ENCODE assay signal across 8 mouse cellular contexts in genomic region chr5:122054130-122054843, GRCm38 (mm10). TPM values are rescaled to one million over a fixed set of nuclear protein-coding genes. Genes with fewer than 3 reads are reported as not detected.
DNase-seq lines count a peak whose midpoint lies in the region; ATAC-seq lines count a peak whose summit lies in the region.

No protein-coding gene starts in this region.

- H3K9me3 ChIP-seq in forebrain, embryonic 13.5 days (replicated peaks), result peaks cover 7% of the 10 kb centered on the region; the same call in 1 of the 2 replicates
- 0 out of 2 replicates have a peak, but pooled peaks cover 4% of the 10 kb centered on the region for H3K9me3 ChIP-seq in hindbrain, embryonic 14.5 days (ENCODE audit: control insufficient read depth, low read length)

- peaks cover 36% of the 10 kb centered on the region for H3K4me1 ChIP-seq in forebrain, embryonic 13.5 days
- H3K4me1 ChIP-seq in hindbrain, embryonic 14.5 days (replicated peaks; ENCODE audit: control insufficient read depth, insufficient read depth, low read length), result peaks cover 27% of the 10 kb centered on the region

- H3K4me3 ChIP-seq in forebrain, embryonic 13.5 days, result no peak overlapping the region
- H3K4me3 ChIP-seq in hindbrain, embryonic 14.5 days (replicated peaks; ENCODE audit: low read length), result no peak overlapping the region

- 43% methylated on average over 13 of the region's 13 CpGs for WGBS in forebrain, embryonic 13.5 days
- WGBS in hindbrain, embryonic 14.5 days, result 35% methylated on average over 13 of the region's 13 CpGs

- ATAC-seq in forebrain, embryonic 13.5 days, result peak; percentile 60
- peak; percentile 41; the same call in 1 of the 2 replicates for ATAC-seq in hindbrain, embryonic 14.5 days (ENCODE audit: low FRiP score)

- H3K27ac ChIP-seq in forebrain, embryonic 13.5 days, result peak overlapping the region; percentile 76
- peak overlapping the region; percentile 74 for H3K27ac ChIP-seq in hindbrain, embryonic 14.5 days

- H3K27me3 ChIP-seq in forebrain, embryonic 13.5 days, result no peaks in the 10 kb centered on the region
- no peaks in the 10 kb centered on the region for H3K27me3 ChIP-seq in hindbrain, embryonic 14.5 days (ENCODE audit: control insufficient read depth, insufficient read depth, low read length)

- peak overlapping the region; percentile 43; the same call in 1 of the 2 replicates for H3K9ac ChIP-seq in forebrain, embryonic 13.5 days
- peak overlapping the region; percentile 33; the same call in 1 of the 2 replicates for H3K9ac ChIP-seq in hindbrain, embryonic 14.5 days

- DNase-seq in ES-CJ7 (ENCODE audit: low read depth, low spot score), result peak; percentile 84
- DNase-seq in brain, adult 2 months (ENCODE audit: low read depth, low spot score), result peak; percentile 90
- DNase-seq in hindbrain, embryonic 14.5 days (ENCODE audit: low spot score), result peak; percentile 77
- DNase-seq in liver, result peak; percentile 29
- DNase-seq in neural tube, embryonic 10.5 days (ENCODE audit: extremely low spot score, low spot score), result peak; percentile 39
- no peak for DNase-seq in ovary, postnatal 10 days (ENCODE audit: low spot score)
- no peak for DNase-seq in c-Kit-positive CD71-positive TER-119-positive erythroid progenitor cells, embryonic 14.5 days (ENCODE audit: low spot score)

- H3K36me3 ChIP-seq in forebrain, embryonic 13.5 days (ENCODE audit: poor library complexity, severe bottlenecking), result no peaks in the 10 kb centered on the region
- H3K36me3 ChIP-seq in hindbrain, embryonic 14.5 days (replicated peaks; ENCODE audit: control insufficient read depth, insufficient read depth), result no peaks in the 10 kb centered on the region

- H3K4me2 ChIP-seq in forebrain, embryonic 13.5 days, result peak overlapping the region; percentile 49
- peak overlapping the region; percentile 36 for H3K4me2 ChIP-seq in hindbrain, embryonic 14.5 days (replicated peaks)

RNA-seq across cellular contexts. Expression of gene Cux2, which starts 4.4 kb away (rescaled TPM):
- polyA plus RNA-seq in forebrain, embryonic 13.5 days (2015; fragmentation: Nextera tagmentation; extraction: Ambion mirVana), result 16.9 and 17.9 TPM in 2 replicates
- 25.5 and 28.1 TPM in 2 replicates for polyA plus RNA-seq in hindbrain, embryonic 14.5 days (2014; fragmentation: Nextera tagmentation; extraction: Ambion mirVana)

RNA-seq across cellular contexts. Expression of gene Myl2, which starts 46.5 kb away (rescaled TPM):
- polyA plus RNA-seq in forebrain, embryonic 13.5 days (2015; fragmentation: Nextera tagmentation; extraction: Ambion mirVana), result 0.81 and 3.6 TPM in 2 replicates
- 0.80 and 0.86 TPM in 2 replicates for polyA plus RNA-seq in hindbrain, embryonic 14.5 days (2014; fragmentation: Nextera tagmentation; extraction: Ambion mirVana)

Comparison
In these comparisons a context has a peak if more than half of its experiments do, and no peak if none do; other contexts are left out.
1. DNase-seq: peak in ES-CJ7 (single experiment), brain, adult 2 months (single experiment), hindbrain, embryonic 14.5 days (single experiment), liver (single experiment) and neural tube, embryonic 10.5 days (single experiment); none in ovary, postnatal 10 days (single experiment) and c-Kit-positive CD71-positive TER-119-positive erythroid progenitor cells, embryonic 14.5 days (single experiment).